Mouse (Mus musculus) forebrain, embryonic 14.5 days (tissue): ENCODE measurements at regions not wholly inside any gene's neighbourhood (a gene's known extent, or its start where the extent isn't known, plus 50 kb on each side); places are given as distances from the start of the nearest gene placed in this dataset.

Source experiments
- ATAC-seq: fragments of 200-750 bp; cut with Nextera tagmentation; 2 replicates; pipeline ENCODE4 v1.8.0; 2017; ENCODE audit warnings: mild to moderate bottlenecking, moderate library complexity
- DNase-seq: peaks from one replicate; pipeline ENCODE4 v3.0.0-alpha.2; 2015; ENCODE audit warnings: low spot score
- H3K27ac ChIP-seq: fragments of 300-500 bp; sonication (generic); 2 replicates; pipeline ENCODE4 v1.5.1; 2014; ENCODE audit warnings: low read depth, mild to moderate bottlenecking, control low read depth, low read length, moderate library complexity
- H3K27me3 ChIP-seq: fragments of 300-500 bp; sonication (generic); replicated peaks from 2 replicates; pipeline ENCODE4 v1.6.1; 2014; ENCODE audit warnings: low read length, control low read depth, mixed read lengths; ENCODE audit not compliant: control insufficient read depth, insufficient read depth
- H3K36me3 ChIP-seq: fragments of 300-500 bp; sonication (generic); 2 replicates; pipeline ENCODE4 v1.6.1; 2014; ENCODE audit warnings: low read length, control low read depth; ENCODE audit not compliant: control insufficient read depth, insufficient read depth
- H3K4me1 ChIP-seq: fragments of 300-500 bp; sonication (generic); 2 replicates; pipeline ENCODE4 v1.6.1; 2014; ENCODE audit warnings: antibody characterized with exemption, low read length, control low read depth; ENCODE audit not compliant: control insufficient read depth, insufficient read depth
- H3K4me2 ChIP-seq: fragments of 300-500 bp; sonication (generic); 2 replicates; pipeline ENCODE4 v1.6.1; 2014; ENCODE audit warnings: mild to moderate bottlenecking, control low read depth, low read length
- H3K4me3 ChIP-seq: fragments of 300-500 bp; sonication (generic); 2 replicates; pipeline ENCODE4 v1.5.1; 2014; ENCODE audit warnings: low read depth, low read length, control low read depth
- H3K9ac ChIP-seq: fragments of 300-500 bp; sonication (generic); 2 replicates; pipeline ENCODE4 v1.6.1; 2014; ENCODE audit warnings: mild to moderate bottlenecking, low read length, control low read depth, moderate library complexity
- H3K9me3 ChIP-seq: fragments of 300-500 bp; sonication (generic); replicated peaks from 2 replicates; pipeline ENCODE4 v1.6.1; 2016; ENCODE audit warnings: low read length, control low read depth, mixed read lengths; ENCODE audit not compliant: control insufficient read depth
- WGBS: fragments of 180-500 bp; shearing (Covaris S2); extraction: QIAGEN DNeasy Blood & Tissue Kit; methylation state at CpG from one replicate; pipeline ENCODE4 v1.1.7; 2014; 5-methylcytosine and 5-hydroxymethylcytosine counted together

DNA sequence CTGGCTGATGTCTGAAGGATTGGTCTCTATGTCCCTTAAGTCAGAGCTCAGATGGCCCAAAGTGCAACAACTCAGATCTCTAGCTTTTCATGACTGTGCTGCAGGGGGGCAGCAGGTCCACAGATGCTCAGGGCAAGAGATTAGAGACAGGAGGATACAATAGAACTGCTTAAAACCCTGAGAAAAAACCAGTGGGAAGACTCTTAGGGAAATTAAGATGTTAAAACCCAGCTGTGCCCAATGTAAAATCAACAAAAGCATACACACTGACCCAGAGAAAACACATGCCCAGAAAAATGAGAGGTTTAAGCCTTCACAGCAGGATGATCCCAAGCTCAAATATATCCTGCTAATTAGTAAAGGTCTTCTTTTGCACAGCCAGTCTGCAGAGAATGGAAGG is 403.5 kb downstream of the Klhl13 start:
- H3K4me3 ChIP-seq, result no peak overlapping the region
- H3K27me3 ChIP-seq, result no peaks in the 10 kb centered on the region
- H3K4me1 ChIP-seq, result no peaks in the 10 kb centered on the region
- ATAC-seq (peak; percentile 58; the same call in 1 of the 2 replicates), DNase-seq (peak; percentile 39)
- no peak overlapping the region for H3K27ac ChIP-seq
- H3K9me3 ChIP-seq, result no peaks in the 10 kb centered on the region
- H3K9ac ChIP-seq, result no peak overlapping the region
- no peaks in the 10 kb centered on the region for H3K36me3 ChIP-seq
- H3K4me2 ChIP-seq, result no peak overlapping the region

DNA sequence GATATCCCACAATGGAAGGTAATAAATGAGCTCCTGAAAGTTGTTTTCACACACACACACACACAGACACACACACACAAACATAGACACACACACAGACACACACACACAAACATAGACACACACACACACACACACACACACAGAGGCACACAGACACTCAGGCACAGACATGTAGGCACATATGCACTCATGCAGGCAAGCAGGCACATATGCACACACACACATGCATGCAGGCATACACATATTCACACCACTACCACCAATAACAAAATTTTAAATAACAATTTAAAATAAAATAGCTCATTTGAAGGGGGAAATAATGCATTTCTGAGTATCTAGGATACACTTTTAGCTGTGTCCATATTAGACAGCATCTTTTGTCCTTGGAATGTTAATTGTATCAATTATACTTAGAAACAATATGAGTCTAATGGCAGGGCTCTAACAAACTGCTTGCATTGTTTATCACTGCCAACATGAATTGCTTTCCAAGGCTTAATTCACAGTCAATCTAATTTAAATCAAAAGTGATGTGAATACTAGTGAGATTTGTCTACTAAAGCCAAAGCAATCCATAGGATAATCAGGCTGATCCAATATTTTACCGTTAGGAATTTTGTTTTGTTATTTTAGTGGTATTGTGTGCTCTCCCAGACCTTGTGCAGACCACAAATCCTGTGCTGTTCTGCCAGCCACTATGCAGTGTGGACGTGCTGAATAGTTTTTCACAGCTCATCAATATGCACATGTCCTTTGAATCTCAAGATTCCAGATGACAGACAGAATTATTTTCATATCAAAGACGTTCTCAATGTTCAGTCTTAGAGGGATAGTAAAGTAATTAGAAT is 414.3 kb downstream of the Klhl13 start:
- no peak overlapping the region for H3K27ac ChIP-seq
- WGBS, result 32% methylated on average over 3 of the region's 3 CpGs
- peak; percentile 88 for ATAC-seq

More for the DNA sequence above, 414.3 kb downstream of the Klhl13 start:
- no peaks in the 10 kb centered on the region for H3K27me3 ChIP-seq
- no peaks in the 10 kb centered on the region for H3K4me1 ChIP-seq
- H3K9ac ChIP-seq, result no peak overlapping the region
- DNase-seq, result peak; percentile 41
- no peak overlapping the region for H3K4me2 ChIP-seq
- no peaks in the 10 kb centered on the region for H3K9me3 ChIP-seq
- no peak overlapping the region for H3K4me3 ChIP-seq
- no peaks in the 10 kb centered on the region for H3K36me3 ChIP-seq
